Mouse (Mus musculus) stomach, embryonic 15.5 days (tissue): Measurements from ENCODE around the gene Adgrf5. TPM values are rescaled to one million over a fixed set of nuclear protein-coding genes. Genes with fewer than 3 reads are reported as not detected.

Experiments used
- ATAC-seq: fragments of 200-750 bp; cut with Nextera tagmentation; 2 replicates; pipeline ENCODE4 v1.8.0; 2017; ENCODE audit warnings: low read depth, moderate number of reproducible peaks, moderate TSS enrichment; ENCODE audit not compliant: insufficient read depth, low FRiP score
- H3K27ac ChIP-seq: fragments of 300-500 bp; sonication (generic); 2 replicates; pipeline ENCODE4 v1.5.1; 2015; ENCODE audit warnings: mild to moderate bottlenecking, inconsistent platforms
- H3K27me3 ChIP-seq: fragments of 300-500 bp; sonication (generic); replicated peaks from 2 replicates; pipeline ENCODE4 v1.6.1; 2015; ENCODE audit warnings: inconsistent platforms
- H3K36me3 ChIP-seq: fragments of 300-500 bp; sonication (generic); 2 replicates; pipeline ENCODE4 v1.6.1; 2015; ENCODE audit warnings: inconsistent platforms
- H3K4me1 ChIP-seq: fragments of 300-500 bp; sonication (generic); 2 replicates; pipeline ENCODE4 v1.6.1; 2015; ENCODE audit warnings: inconsistent platforms
- H3K4me2 ChIP-seq: fragments of 300-500 bp; sonication (generic); 2 replicates; pipeline ENCODE4 v1.6.1; 2015; ENCODE audit warnings: mild to moderate bottlenecking, inconsistent platforms
- H3K4me3 ChIP-seq: fragments of 300-500 bp; sonication (generic); replicated peaks from 2 replicates; pipeline ENCODE4 v1.5.1; 2015; ENCODE audit warnings: inconsistent platforms
- H3K9ac ChIP-seq: fragments of 300-500 bp; sonication (generic); 2 replicates; pipeline ENCODE4 v1.6.1; 2015; ENCODE audit warnings: inconsistent platforms
- H3K9me3 ChIP-seq: fragments of 300-500 bp; sonication (generic); 2 replicates; pipeline ENCODE4 v1.6.1; 2016; ENCODE audit warnings: inconsistent platforms
- WGBS: fragments of 180-500 bp; shearing (Covaris S2); methylation state at CpG from one replicate; pipeline ENCODE4 v1.1.7; 2015; 5-methylcytosine and 5-hydroxymethylcytosine counted together
- polyA plus RNA-seq: library from polyadenylated mRNA; unstranded; fragments of >200 nt; fragmentation: Nextera tagmentation; extraction: Ambion mirVana; gene quantifications from 2 replicates; pipeline ENCODE4 v1.2.1, GENCODE M21; 2015

Adgrf5 gene
- polyA plus RNA-seq, 1 experiment from 2014 or later, result 10.1 TPM

GRCm38 (mm10) chr17:43357902-43358539 lies 2.2 kb upstream of the Adgrf5 start:
- Histone ChIP-seq H3K4me3 (no peak overlapping the region), H3K9ac (no peak overlapping the region), H3K4me1 (peaks cover 5% of the 10 kb centered on the region), H3K36me3 (no peaks in the 10 kb centered on the region), H3K4me2 (no peak overlapping the region), H3K27ac (no peak overlapping the region), H3K9me3 (no peaks in the 10 kb centered on the region), H3K27me3 (no peaks in the 10 kb centered on the region)
- WGBS, result 33% methylated on average over 9 of the region's 9 CpGs
- no peak for ATAC-seq

DNA sequence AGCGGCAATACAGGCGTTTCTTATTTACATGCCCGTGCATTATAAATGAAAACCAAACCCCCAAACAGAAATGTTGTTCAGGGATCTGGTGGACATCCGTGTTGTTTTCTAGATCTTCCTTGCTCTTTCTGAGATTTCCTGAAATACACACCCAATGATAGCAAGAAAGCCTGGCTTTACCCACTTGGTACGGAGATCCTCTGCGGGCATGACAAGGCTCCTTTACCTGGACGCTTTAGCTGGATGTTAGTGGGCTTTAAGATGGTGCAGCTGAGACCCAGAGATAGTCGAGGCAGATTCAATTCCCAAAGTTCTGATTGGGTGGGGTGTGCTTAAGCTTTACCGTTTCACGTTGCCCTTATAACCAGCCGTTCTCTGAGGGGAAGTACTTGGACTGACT lies 770 bp downstream of the Adgrf5 start:
- H3K4me2 ChIP-seq, result no peak overlapping the region
- H3K27ac ChIP-seq, result no peak overlapping the region
- no peaks in the 10 kb centered on the region for H3K27me3 ChIP-seq
- peaks cover 5% of the 10 kb centered on the region for H3K4me1 ChIP-seq
- no peak for ATAC-seq
- peak overlapping the region; percentile 22; the same call in 1 of the 2 replicates for H3K4me3 ChIP-seq
- 69% methylated on average over 11 of the region's 11 CpGs for WGBS
- H3K9me3 ChIP-seq, result no peaks in the 10 kb centered on the region
- H3K9ac ChIP-seq, result no peak overlapping the region
- no peaks in the 10 kb centered on the region for H3K36me3 ChIP-seq

GRCm38 (mm10) chr17:43362362-43362761 lies 2.1 kb downstream of the Adgrf5 start:
- Histone ChIP-seq H3K9ac (no peak overlapping the region), H3K4me1 (peaks cover 5% of the 10 kb centered on the region), H3K27ac (no peak overlapping the region), H3K4me3 (no peak overlapping the region), H3K36me3 (no peaks in the 10 kb centered on the region), H3K4me2 (peak overlapping the region; percentile 0; the same call in 1 of the 2 replicates), H3K27me3 (no peaks in the 10 kb centered on the region), H3K9me3 (no peaks in the 10 kb centered on the region)
- 0 out of 2 replicates have a peak, but pooled peaks have one; percentile 22 for ATAC-seq
- 54% methylated on average over 11 of the region's 11 CpGs for WGBS

DNA sequence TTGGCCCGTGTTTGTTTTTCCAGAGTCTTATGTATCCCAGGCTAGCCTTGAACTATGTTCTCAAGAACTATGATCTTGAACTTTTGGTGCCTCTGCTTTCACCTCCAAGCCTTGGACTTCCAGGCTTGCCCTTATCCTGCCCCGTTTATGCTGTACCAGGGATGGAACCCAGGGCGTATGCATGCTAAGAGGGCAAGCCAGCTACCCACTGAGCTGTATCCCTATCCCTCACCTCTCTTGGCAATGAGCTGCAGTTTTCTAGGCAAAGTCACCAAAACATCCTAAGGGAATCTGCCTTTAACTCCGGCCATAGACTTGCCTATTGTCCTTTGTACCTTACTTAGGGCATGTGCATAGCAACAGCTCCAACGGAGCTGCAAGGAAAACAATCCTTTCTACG lies 2.6 kb downstream of the Adgrf5 start:
- H3K4me1 ChIP-seq, result peaks cover 5% of the 10 kb centered on the region
- H3K27me3 ChIP-seq, result no peaks in the 10 kb centered on the region
- H3K9ac ChIP-seq, result no peak overlapping the region
- no peaks in the 10 kb centered on the region for H3K9me3 ChIP-seq
- H3K4me2 ChIP-seq, result 0 out of 2 replicates have a peak overlapping the region, but pooled peaks have one; percentile 0
- H3K27ac ChIP-seq, result no peak overlapping the region
- H3K36me3 ChIP-seq, result no peaks in the 10 kb centered on the region
- H3K4me3 ChIP-seq, result no peak overlapping the region
- ATAC-seq, result no peak
- WGBS, result 61% methylated on average over 6 of the region's 6 CpGs

- H3K27me3 ChIP-seq, result no peaks in the 10 kb centered on the region
- no peak overlapping the region for H3K9ac ChIP-seq
- H3K36me3 ChIP-seq, result no peaks in the 10 kb centered on the region
- H3K4me1 ChIP-seq, result peaks cover 5% of the 10 kb centered on the region
- no peak overlapping the region for H3K4me3 ChIP-seq
- no peak overlapping the region for H3K27ac ChIP-seq
- no peak for ATAC-seq
- no peaks in the 10 kb centered on the region for H3K9me3 ChIP-seq
- 59% methylated on average over 6 of the region's 6 CpGs for WGBS
- H3K4me2 ChIP-seq, result no peak overlapping the region
Measured at GRCm38 (mm10) chr17:43363921-43364320, 3.7 kb downstream of the Adgrf5 start.

GRCm38 (mm10) chr17:43365297-43365696 lies 5.0 kb downstream of the Adgrf5 start:
- Histone ChIP-seq H3K4me2 (no peak overlapping the region), H3K27ac (no peak overlapping the region), H3K9ac (no peak overlapping the region), H3K36me3 (no peaks in the 10 kb centered on the region), H3K4me3 (no peak overlapping the region), H3K4me1 (peaks cover 1% of the 10 kb centered on the region), H3K9me3 (no peaks in the 10 kb centered on the region), H3K27me3 (no peaks in the 10 kb centered on the region)
- whole genome bisulfite sequencing, result 74% methylated on average over 6 of the region's 6 CpGs
- no peak for ATAC-seq

GRCm38 (mm10) chr17:43366486-43366885 lies 6.2 kb downstream of the Adgrf5 start:
- H3K27me3 ChIP-seq, result no peaks in the 10 kb centered on the region
- no peaks in the 10 kb centered on the region for H3K9me3 ChIP-seq
- no peak overlapping the region for H3K27ac ChIP-seq
- H3K9ac ChIP-seq, result no peak overlapping the region
- WGBS, result 64% methylated on average over 9 of the region's 9 CpGs
- H3K4me1 ChIP-seq, result no peaks in the 10 kb centered on the region; the same call in 1 of the 2 replicates
- no peak overlapping the region for H3K4me2 ChIP-seq
- H3K36me3 ChIP-seq, result no peaks in the 10 kb centered on the region
- ATAC-seq, result no peak
- no peak overlapping the region for H3K4me3 ChIP-seq

DNA sequence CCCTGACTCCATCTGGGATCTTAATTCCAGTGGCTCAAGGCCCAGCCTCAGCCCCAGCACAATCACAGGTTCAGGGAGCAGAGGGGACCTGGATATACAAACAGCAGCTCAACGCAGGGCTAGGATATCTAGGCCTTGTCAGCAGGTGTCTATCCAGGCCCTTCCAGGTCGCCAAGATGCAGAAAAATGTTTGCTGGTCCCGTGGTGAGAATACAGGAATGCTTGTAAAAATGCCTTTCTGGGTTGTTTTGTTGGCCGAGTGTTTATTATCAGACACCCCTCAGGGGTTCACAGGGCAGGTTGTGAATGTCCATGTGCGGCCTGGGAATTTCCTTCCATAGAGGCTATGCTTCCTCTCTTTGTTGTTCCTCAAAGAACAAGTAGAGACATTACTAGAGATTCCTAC lies 7.9 kb downstream of the Adgrf5 start:
- Histone ChIP-seq H3K27ac (no peak overlapping the region), H3K4me1 (no peaks in the 10 kb centered on the region), H3K27me3 (no peaks in the 10 kb centered on the region), H3K9ac (no peak overlapping the region), H3K4me3 (no peak overlapping the region), H3K36me3 (no peaks in the 10 kb centered on the region), H3K9me3 (no peaks in the 10 kb centered on the region), H3K4me2 (no peak overlapping the region)
- ATAC-seq, result no peak
- WGBS, result 65% methylated on average over 5 of the region's 5 CpGs

DNA sequence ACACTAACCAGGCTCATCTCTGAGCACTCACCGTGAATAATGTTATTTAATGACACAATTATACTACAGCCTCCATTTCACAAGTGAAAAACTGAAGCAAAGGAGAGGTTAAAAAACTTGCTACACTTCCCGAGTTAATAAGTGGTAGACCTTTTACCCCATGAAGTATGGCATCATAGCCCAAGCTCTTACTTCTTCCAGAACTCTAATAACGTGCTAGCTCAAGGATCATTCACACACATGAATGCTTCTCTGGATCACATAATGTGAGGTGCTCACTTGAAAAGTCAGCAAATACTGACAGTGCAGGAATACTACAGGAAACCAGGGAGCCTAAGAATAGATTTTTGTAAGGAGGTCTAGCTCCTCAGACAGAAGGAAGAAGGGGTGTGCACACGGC lies 12.4 kb downstream of the Adgrf5 start:
- Histone ChIP-seq H3K36me3 (no peaks in the 10 kb centered on the region), H3K4me1 (no peaks in the 10 kb centered on the region), H3K27me3 (no peaks in the 10 kb centered on the region), H3K4me3 (no peak overlapping the region), H3K4me2 (no peak overlapping the region), H3K27ac (no peak overlapping the region), H3K9ac (no peak overlapping the region), H3K9me3 (no peaks in the 10 kb centered on the region)
- WGBS, result 68% methylated on average over 4 of the region's 4 CpGs
- no peak for ATAC-seq

DNA sequence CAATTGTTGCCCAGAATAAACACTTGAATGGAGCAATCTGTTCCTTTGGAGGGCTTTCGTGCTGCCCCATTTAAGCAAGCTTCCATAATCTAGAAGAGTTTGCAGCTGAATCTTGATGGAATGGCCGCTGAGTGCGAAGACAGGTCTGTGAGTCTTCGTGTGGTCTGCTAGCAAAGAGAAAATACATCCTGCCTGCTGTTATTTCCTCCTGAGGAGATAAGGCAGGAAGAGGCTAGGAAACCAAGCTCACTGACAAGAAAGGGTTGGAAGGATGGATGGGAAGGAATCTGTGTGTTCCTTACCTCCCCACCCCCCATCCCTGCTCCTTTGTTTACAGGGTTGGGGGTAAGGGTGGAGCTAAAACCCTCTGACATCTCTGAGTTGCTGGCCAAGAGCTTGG lies 13.8 kb downstream of the Adgrf5 start:
- Histone ChIP-seq H3K9me3 (no peaks in the 10 kb centered on the region), H3K36me3 (no peaks in the 10 kb centered on the region), H3K4me2 (no peak overlapping the region), H3K4me3 (no peak overlapping the region), H3K4me1 (no peaks in the 10 kb centered on the region), H3K27me3 (no peaks in the 10 kb centered on the region), H3K9ac (no peak overlapping the region), H3K27ac (no peak overlapping the region)
- 31% methylated on average over 4 of the region's 4 CpGs for WGBS
- ATAC-seq, result no peak

DNA sequence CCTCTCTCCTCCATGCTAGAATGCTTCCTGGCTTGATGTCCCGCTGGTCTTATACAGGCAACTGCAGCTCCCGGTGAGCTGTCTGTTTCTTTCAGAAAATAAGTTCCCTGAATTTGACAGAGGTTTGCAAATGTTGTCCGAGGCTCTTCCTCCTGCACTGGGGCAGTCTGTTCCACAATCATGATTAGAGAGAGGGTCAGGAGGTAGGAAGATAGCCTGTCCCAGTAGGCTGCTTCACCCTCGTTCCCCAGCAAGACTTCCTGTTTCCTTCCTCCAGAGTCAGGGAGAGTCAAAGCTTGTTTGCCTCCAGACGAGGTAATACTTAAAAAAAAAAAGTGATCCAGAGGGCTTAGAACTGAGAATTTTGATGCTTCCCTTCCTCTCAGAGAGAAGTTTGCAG lies 16.3 kb downstream of the Adgrf5 start:
- H3K4me2 ChIP-seq, result no peak overlapping the region
- H3K4me3 ChIP-seq, result no peak overlapping the region
- H3K27me3 ChIP-seq, result no peaks in the 10 kb centered on the region
- H3K9ac ChIP-seq, result no peak overlapping the region
- H3K4me1 ChIP-seq, result no peaks in the 10 kb centered on the region
- 42% methylated on average over 5 of the region's 5 CpGs for WGBS
- ATAC-seq, result no peak
- no peaks in the 10 kb centered on the region for H3K36me3 ChIP-seq
- H3K27ac ChIP-seq, result no peak overlapping the region
- no peaks in the 10 kb centered on the region for H3K9me3 ChIP-seq

- Histone ChIP-seq H3K4me2 (no peak overlapping the region), H3K9ac (no peak overlapping the region), H3K4me1 (no peaks in the 10 kb centered on the region), H3K4me3 (no peak overlapping the region), H3K9me3 (no peaks in the 10 kb centered on the region), H3K36me3 (no peaks in the 10 kb centered on the region), H3K27me3 (no peaks in the 10 kb centered on the region), H3K27ac (no peak overlapping the region)
- ATAC-seq, result no peak
- 72% methylated on average over 5 of the region's 5 CpGs for WGBS
Measured at GRCm38 (mm10) chr17:43378703-43379102, 18.5 kb downstream of the Adgrf5 start.

DNA sequence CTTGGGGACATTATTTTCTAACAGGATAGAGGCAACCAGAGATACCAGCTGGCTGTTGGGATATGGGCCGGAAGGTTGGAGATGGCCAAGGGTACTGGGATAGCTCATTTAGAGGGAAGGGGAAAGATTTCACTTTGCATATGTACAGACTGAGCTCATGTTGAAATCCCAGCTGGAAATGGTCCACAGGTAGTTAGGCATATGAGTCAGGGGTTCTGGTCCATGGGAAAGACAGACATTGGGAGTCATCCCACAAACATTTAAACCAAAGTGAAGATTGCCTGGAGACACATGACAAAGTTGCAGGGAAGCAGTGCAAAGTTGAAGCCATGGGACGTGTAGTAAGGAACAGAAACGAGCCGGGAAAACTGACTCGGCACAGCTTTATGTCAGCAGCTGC lies 26.1 kb downstream of the Adgrf5 start:
- H3K27ac ChIP-seq, result no peak overlapping the region
- H3K27me3 ChIP-seq, result no peaks in the 10 kb centered on the region
- H3K4me2 ChIP-seq, result no peak overlapping the region
- 87% methylated on average over 5 of the region's 5 CpGs for WGBS
- no peak for ATAC-seq
- H3K4me1 ChIP-seq, result no peaks in the 10 kb centered on the region
- H3K4me3 ChIP-seq, result no peak overlapping the region
- H3K9ac ChIP-seq, result no peak overlapping the region
- no peaks in the 10 kb centered on the region for H3K36me3 ChIP-seq
- no peaks in the 10 kb centered on the region for H3K9me3 ChIP-seq
